Mouse (Mus musculus) thymus, adult 18-20 months (tissue): ENCODE measurements around the gene Krtap9-5.

Source experiments
- DNase-seq, 2 experiments: peaks; one replicate each; pipeline ENCODE4 v3.0.0; 2022; ENCODE audit warnings: mixed read lengths in 2 of 2

Krtap9-5 gene

GRCm38 (mm10) chr11:99948175-99948574, at the start of gene Krtap9-5:
Krtap9-5 (plus strand) TSS chr11:99948475.
- no peak for DNase-seq

- no peak for DNase-seq
These were observed 40.7 kb upstream of the Krtap9-5 start, which contains the start of gene Krtap31-1 for GRCm38 (mm10) chr11:99907620-99908019. Krtap31-1 (plus strand) TSS chr11:99907920.

GRCm38 (mm10) chr11:99914451-99914850, 33.8 kb upstream of the Krtap9-5 start, which contains the start of gene Gm11565:
Gm11565 (plus strand) TSS chr11:99914751.
- no peak for DNase-seq

- DNase-seq = no peak
These were observed 12.3 kb upstream of the Krtap9-5 start, which contains the start of gene Krtap31-2 for GRCm38 (mm10) chr11:99935991-99936390. Krtap31-2 (plus strand) TSS chr11:99936291.

- DNase-seq = no peak
These were observed 10.5 kb upstream of the Krtap9-5 start for GRCm38 (mm10) chr11:99937751-99938264.

- no peak for DNase-seq
These were observed 15.9 kb downstream of the Krtap9-5 start for GRCm38 (mm10) chr11:99964213-99964612.

- DNase-seq = no peak
These were observed 17.7 kb downstream of the Krtap9-5 start for GRCm38 (mm10) chr11:99965961-99966360.

- DNase-seq = no peak
These were observed 30.7 kb downstream of the Krtap9-5 start, which contains the start of gene Krtap29-1 for GRCm38 (mm10) chr11:99978953-99979352. Krtap29-1 (minus strand) TSS chr11:99979053.

- DNase-seq = no peak
These were observed 34.5 kb downstream of the Krtap9-5 start for GRCm38 (mm10) chr11:99982731-99983130.

- no peak for DNase-seq
These were observed 35.2 kb downstream of the Krtap9-5 start for GRCm38 (mm10) chr11:99983442-99983841.

GRCm38 (mm10) chr11:99985291-99986092, 37.2 kb downstream of the Krtap9-5 start:
- no peak for DNase-seq

- no peak for DNase-seq
These were observed 37.9 kb downstream of the Krtap9-5 start, which contains the start of gene Krtap16-1 for GRCm38 (mm10) chr11:99986180-99986647. Krtap16-1 (minus strand) TSS chr11:99986597.

GRCm38 (mm10) chr11:99988530-99988929, 40.3 kb downstream of the Krtap9-5 start:
- no peak for DNase-seq

- DNase-seq = no peak
These were observed 41.7 kb downstream of the Krtap9-5 start for GRCm38 (mm10) chr11:99989881-99990405.

GRCm38 (mm10) chr11:99990571-99990970, 42.3 kb downstream of the Krtap9-5 start:
- no peak for DNase-seq

GRCm38 (mm10) chr11:99993620-99994383, 45.5 kb downstream of the Krtap9-5 start, which contains the start of gene Krtap17-1:
Krtap17-1 (minus strand) TSS chr11:99993994.
- DNase-seq = no peak

GRCm38 (mm10) chr11:99994384-99994661, 46.0 kb downstream of the Krtap9-5 start:
- no peak for DNase-seq

- DNase-seq = no peak
These were observed 50.8 kb downstream of the Krtap9-5 start for GRCm38 (mm10) chr11:99999091-99999490.
